Mouse (Mus musculus) left cerebral cortex, adult 18-20 months (tissue): ENCODE measurements around the gene Mrgpra2a. TPM values are rescaled to one million over a fixed set of nuclear protein-coding genes. Genes with fewer than 3 reads are reported as not detected.
"Not testable (repeated sequence)": the region's sequence is repeated elsewhere in the genome, so short reads cannot be mapped to it uniquely, and the experiment has no call there.

Experiments used
- DNase-seq, 2 experiments: peaks; one replicate each; pipeline ENCODE4 v3.0.0; 2021 to 2022; ENCODE audit warnings: low spot score in 2 of 2, mixed read lengths in 1 of 2
- long read RNA-seq, 2 experiments: library from polyadenylated mRNA; stranded (forward); transcript quantifications; one replicate each; pipeline ENCODE4 v2.0.0; 2021
- total RNA-seq, 2 experiments: library from RNA; stranded (reverse); gene quantifications; 2 replicates each; pipeline ENCODE4 v1.2.3; 2021

Gene Mrgpra2a
- not detected for total RNA-seq
- long read RNA-seq, experiment 1, result 0 reads
- long read RNA-seq, experiment 2, result 0 reads

- DNase-seq, result not testable (repeated sequence)
Observed at GRCm38 (mm10) chr7:47452015-47452414, at the start of gene Mrgpra2a. Gene Mrgpra2a, minus strand, starts transcription at chr7:47452139.

GRCm38 (mm10) chr7:47491266-47491665 is 39.3 kb upstream of the Mrgpra2a start:
- DNase-seq, result not testable (repeated sequence)

- DNase-seq, result not testable (repeated sequence)
Observed at GRCm38 (mm10) chr7:47489438-47489837, 37.5 kb upstream of the Mrgpra2a start.

GRCm38 (mm10) chr7:47483181-47483580 is 31.2 kb upstream of the Mrgpra2a start:
- DNase-seq, result not testable (repeated sequence)

DNA sequence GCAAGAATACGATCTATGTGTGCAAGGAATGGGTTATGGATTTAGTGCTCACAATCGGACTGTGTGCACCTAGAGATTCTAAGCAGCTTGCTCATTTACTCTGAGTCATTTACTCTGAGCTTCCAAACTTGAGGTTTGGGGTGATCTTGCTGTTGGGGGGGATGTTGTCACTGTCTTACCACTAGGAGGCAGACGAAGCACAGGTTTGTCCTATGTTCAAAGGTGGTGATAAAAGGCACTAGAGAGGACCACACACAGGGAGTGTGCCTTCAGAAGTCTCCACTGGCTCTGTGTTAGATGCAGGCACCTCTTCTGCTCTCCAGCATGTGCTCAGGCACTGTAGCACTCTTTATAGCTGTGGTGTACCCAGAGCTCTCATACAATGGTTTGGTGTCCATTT is 22.0 kb upstream of the Mrgpra2a start:
- DNase-seq, result not testable (repeated sequence)

- DNase-seq, result not testable (repeated sequence)
Observed at GRCm38 (mm10) chr7:47465278-47465981, 13.5 kb upstream of the Mrgpra2a start.

DNA sequence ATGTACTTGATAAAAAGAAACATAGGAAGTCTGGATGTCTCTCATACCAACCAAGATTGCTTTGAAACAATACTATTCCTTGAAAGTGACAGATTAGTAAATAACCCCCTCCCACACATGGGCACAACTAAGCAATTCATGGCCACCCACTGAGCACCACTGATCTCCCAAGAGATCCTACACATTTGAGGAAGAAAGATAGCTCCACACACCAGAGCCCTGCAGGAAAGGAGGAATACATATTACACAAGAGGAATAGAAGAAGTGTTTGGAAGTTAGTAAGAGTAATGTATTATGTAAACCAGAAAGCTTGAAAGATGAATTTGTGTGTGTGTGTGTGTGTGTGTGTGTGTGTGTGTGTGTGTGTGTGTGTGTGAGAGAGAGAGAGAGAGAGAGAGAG is 6.2 kb downstream of the Mrgpra2a start:
- DNase-seq, result not testable (repeated sequence)

- DNase-seq, result not testable (repeated sequence)
Observed at GRCm38 (mm10) chr7:47436463-47436862, 15.5 kb downstream of the Mrgpra2a start.

GRCm38 (mm10) chr7:47427815-47428508 is 24.0 kb downstream of the Mrgpra2a start:
- DNase-seq, result not testable (repeated sequence)

DNA sequence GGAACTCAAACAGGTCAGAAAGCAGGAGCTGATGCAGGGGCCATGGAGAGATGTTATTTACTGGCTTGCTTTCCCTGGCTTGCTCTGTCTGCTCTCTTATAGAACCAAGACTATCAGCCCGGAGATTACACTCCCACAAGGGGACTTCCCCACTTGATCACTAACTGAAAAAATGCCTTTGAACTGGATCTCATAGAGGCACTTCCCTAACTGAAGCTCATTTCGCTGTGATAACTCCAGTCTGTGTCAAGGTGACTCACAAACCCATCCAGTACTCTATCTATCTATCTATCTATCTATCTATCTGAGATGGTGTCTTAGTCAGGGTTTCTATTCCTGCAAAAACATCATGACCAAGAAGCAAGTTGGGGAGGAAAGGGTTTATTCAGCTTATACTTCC is 41.3 kb downstream of the Mrgpra2a start:
- DNase-seq, result no peak

DNA sequence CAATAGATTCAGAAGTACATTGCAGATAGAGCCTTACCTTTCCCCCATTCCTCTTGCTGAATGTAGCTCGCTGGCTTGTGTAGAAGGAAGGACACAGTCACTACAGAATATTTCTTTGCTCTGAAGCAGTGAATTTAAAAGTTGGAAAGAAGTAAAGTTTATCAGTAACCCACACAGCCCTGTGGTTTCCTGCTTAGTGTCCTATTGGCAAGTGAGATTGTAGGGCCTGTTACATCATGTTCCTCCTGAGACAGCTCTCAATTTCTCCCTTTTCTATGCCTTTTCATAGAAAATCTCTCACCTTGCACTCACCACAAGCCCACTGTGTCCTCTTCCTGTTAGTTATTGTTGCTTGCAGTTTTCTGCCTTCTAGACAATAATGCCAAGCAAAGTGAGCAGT is 42.4 kb downstream of the Mrgpra2a start:
- DNase-seq, result no peak

DNA sequence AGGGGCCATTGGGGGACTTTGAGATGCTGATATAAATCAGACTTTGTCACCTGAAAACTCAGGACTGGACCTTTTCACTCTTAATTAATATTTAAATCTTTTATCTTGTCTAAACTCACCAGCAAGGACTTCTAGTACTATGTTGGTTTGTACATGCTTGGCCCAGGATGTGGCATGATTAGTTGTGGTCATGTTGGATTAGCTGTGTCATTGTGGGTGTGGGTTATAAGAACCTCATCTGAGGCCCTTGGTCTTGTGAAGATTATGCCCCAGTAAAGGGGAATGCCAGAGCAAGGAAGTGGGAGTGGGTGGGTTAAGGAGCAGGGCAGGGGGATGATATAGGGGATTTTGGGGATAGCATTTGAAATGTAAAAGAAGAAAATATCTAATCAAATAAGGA is 50.8 kb downstream of the Mrgpra2a start:
- DNase-seq, result no peak

Other genes starting within 250 kb of the Mrgpra2a start
- not detected for gene Mrgpra6, start 247.2 kb downstream of the Mrgpra2a start, total RNA-seq
- not detected for gene Mrgpra9, start 199.3 kb downstream of the Mrgpra2a start, total RNA-seq
- not detected for gene Mrgpra1, start 97.9 kb downstream of the Mrgpra2a start, total RNA-seq
- gene Mrgpra2b, start 76.7 kb upstream of the Mrgpra2a start, total RNA-seq, result not detected
- gene Mrgpra3, start 149.2 kb upstream of the Mrgpra2a start, total RNA-seq, result not detected